Mouse (Mus musculus) liver, adult 2 months (tissue): ENCODE measurements around the gene Cptp. TPM values are rescaled to one million over a fixed set of nuclear protein-coding genes. Genes with fewer than 3 reads are reported as not detected.

Experiments
- DNase-seq: peaks from one replicate; pipeline ENCODE4 v3.0.0-alpha.2; 2011; ENCODE audit warnings: low read depth, low spot score; ENCODE audit errors: extremely low read depth
- H3K27ac ChIP-seq: fragments of 200-500 bp; replicated peaks from 2 replicates; pipeline ENCODE4 v1.5.1; 2012; ENCODE audit warnings: low read depth, mild to moderate bottlenecking, control low read depth, inconsistent platforms, low read length; ENCODE audit not compliant: insufficient read depth
- H3K27me3 ChIP-seq: fragments of 200-500 bp; 2 replicates; pipeline ENCODE4 v1.6.1; 2012; ENCODE audit warnings: mild to moderate bottlenecking, moderate library complexity, low read length, inconsistent platforms; ENCODE audit not compliant: control insufficient read depth, insufficient read depth
- H3K36me3 ChIP-seq: fragments of 200-500 bp; 2 replicates; pipeline ENCODE4 v1.6.1; 2012; ENCODE audit warnings: low read length, inconsistent platforms; ENCODE audit not compliant: control insufficient read depth, insufficient read depth
- H3K4me1 ChIP-seq: fragments of 200-500 bp; 2 replicates; pipeline ENCODE4 v1.6.1; 2011; ENCODE audit warnings: low read length; ENCODE audit not compliant: control insufficient read depth, insufficient read depth
- H3K4me3 ChIP-seq: fragments of 200-500 bp; 2 replicates; pipeline ENCODE4 v1.5.1; 2011; ENCODE audit warnings: low read depth, mild to moderate bottlenecking, control low read depth, low read length, moderate library complexity; ENCODE audit not compliant: insufficient read depth
- H3K79me2 ChIP-seq: fragments of 200-500 bp; 2 replicates; pipeline ENCODE4 v1.6.1; 2012; ENCODE audit warnings: inconsistent platforms, mild to moderate bottlenecking, low read length, moderate library complexity; ENCODE audit not compliant: control insufficient read depth, insufficient read depth
- H3K9ac ChIP-seq: fragments of 200-500 bp; 2 replicates; pipeline ENCODE4 v1.6.1; 2012; ENCODE audit warnings: low read depth, mild to moderate bottlenecking, control low read depth, inconsistent platforms, low read length
- CTCF ChIP-seq: fragments of 200-500 bp; IDR thresholded peaks from 2 replicates; pipeline ENCODE4 v1.5.1; 2011; ENCODE audit warnings: low read depth, low read length, control low read depth
- POLR2A ChIP-seq: fragments of 200-500 bp; IDR thresholded peaks from 2 replicates; pipeline ENCODE4 v1.6.1; 2011; ENCODE audit warnings: low read length, control low read depth; ENCODE audit not compliant: insufficient read depth; ENCODE audit errors: extremely low read depth
- WGBS: fragments of 180-500 bp; shearing (Covaris S2); methylation state at CpG from one replicate; pipeline ENCODE4 v1.1.7; 2018; 5-methylcytosine and 5-hydroxymethylcytosine counted together
- polyA plus RNA-seq: library from polyadenylated mRNA; depleted of rRNA; stranded (reverse); fragments of >200 nt; gene quantifications from 2 replicates; pipeline ENCODE4 v1.2.3, GENCODE M21; 2012
- total RNA-seq: library from RNA; depleted of rRNA; stranded (reverse); fragments of >200 nt; gene quantifications from 2 replicates; pipeline ENCODE4 v1.2.3, GENCODE M21; 2014

The Cptp gene
- total and polyA plus RNA-seq, 2 experiments, result 5.7 to 48.6 TPM

- Histone ChIP-seq H3K79me2 (peaks cover 40% of the 10 kb centered on the region), H3K36me3 (peaks cover 3% of the 10 kb centered on the region; the same call in 1 of the 2 replicates), H3K4me1 (peaks cover 25% of the 10 kb centered on the region), H3K27me3 (no peaks in the 10 kb centered on the region), H3K4me3 (no peak overlapping the region), H3K27ac (no peak overlapping the region), H3K9ac (no peak overlapping the region)
- no peak for DNase-seq
- 92% methylated on average over 3 of the region's 3 CpGs for WGBS
- TF ChIP-seq CTCF, result no peak
- TF ChIP-seq POLR2A, result no peak
Measured at GRCm38 (mm10) chr4:155851368-155851767, 17.9 kb downstream of the Cptp start.

- H3K79me2 ChIP-seq, result peaks cover 40% of the 10 kb centered on the region
- 26% methylated on average over 3 of the region's 3 CpGs for WGBS
- H3K27ac ChIP-seq, result peak overlapping the region; percentile 15; the same call in 1 of the 2 replicates
- TF ChIP-seq POLR2A, result no peak
- TF ChIP-seq CTCF, result no peak
- H3K4me1 ChIP-seq, result peaks cover 25% of the 10 kb centered on the region
- H3K9ac ChIP-seq, result no peak overlapping the region
- H3K36me3 ChIP-seq, result no peaks in the 10 kb centered on the region
- peak; percentile 64 for DNase-seq
- no peaks in the 10 kb centered on the region for H3K27me3 ChIP-seq
- H3K4me3 ChIP-seq, result no peak overlapping the region
Measured at GRCm38 (mm10) chr4:155849792-155850451, 19.3 kb downstream of the Cptp start.

- no peak for TF ChIP-seq POLR2A
- TF ChIP-seq CTCF, result no peak
- no peak overlapping the region for H3K9ac ChIP-seq
- H3K4me1 ChIP-seq, result peaks cover 25% of the 10 kb centered on the region
- DNase-seq, result no peak
- H3K27ac ChIP-seq, result no peak overlapping the region
- no peaks in the 10 kb centered on the region for H3K36me3 ChIP-seq
- WGBS, result 78% methylated on average over 2 of the region's 2 CpGs
- peaks cover 40% of the 10 kb centered on the region for H3K79me2 ChIP-seq
- no peak overlapping the region for H3K4me3 ChIP-seq
- H3K27me3 ChIP-seq, result no peaks in the 10 kb centered on the region
Measured at GRCm38 (mm10) chr4:155849391-155849790, 19.8 kb downstream of the Cptp start.

GRCm38 (mm10) chr4:155848434-155849095 lies 20.7 kb downstream of the Cptp start:
- Histone ChIP-seq H3K4me3 (peak overlapping the region; percentile 91), H3K27me3 (no peaks in the 10 kb centered on the region), H3K27ac (peak overlapping the region; percentile 70), H3K9ac (peak overlapping the region; percentile 92), H3K36me3 (no peaks in the 10 kb centered on the region), H3K4me1 (peaks cover 25% of the 10 kb centered on the region), H3K79me2 (peaks cover 40% of the 10 kb centered on the region)
- DNase-seq, result peak; percentile 89
- 25% methylated on average over 7 of the region's 7 CpGs for WGBS
- TF ChIP-seq POLR2A, result no peak
- TF ChIP-seq CTCF, result no peak

- Histone ChIP-seq H3K4me3 (peak overlapping the region; percentile 91), H3K36me3 (no peaks in the 10 kb centered on the region), H3K4me1 (peaks cover 25% of the 10 kb centered on the region), H3K27ac (peak overlapping the region; percentile 70), H3K9ac (peak overlapping the region; percentile 92), H3K79me2 (peaks cover 40% of the 10 kb centered on the region), H3K27me3 (no peaks in the 10 kb centered on the region)
- DNase-seq, result no peak
- WGBS, result 1% methylated on average over 61 of the region's 69 CpGs
- TF ChIP-seq POLR2A (no peak), CTCF (no peak)
Measured at GRCm38 (mm10) chr4:155847591-155848352, 21.5 kb downstream of the Cptp start.
